Mouse (Mus musculus): ENCODE measurements around the gene Mcat.

DNA sequence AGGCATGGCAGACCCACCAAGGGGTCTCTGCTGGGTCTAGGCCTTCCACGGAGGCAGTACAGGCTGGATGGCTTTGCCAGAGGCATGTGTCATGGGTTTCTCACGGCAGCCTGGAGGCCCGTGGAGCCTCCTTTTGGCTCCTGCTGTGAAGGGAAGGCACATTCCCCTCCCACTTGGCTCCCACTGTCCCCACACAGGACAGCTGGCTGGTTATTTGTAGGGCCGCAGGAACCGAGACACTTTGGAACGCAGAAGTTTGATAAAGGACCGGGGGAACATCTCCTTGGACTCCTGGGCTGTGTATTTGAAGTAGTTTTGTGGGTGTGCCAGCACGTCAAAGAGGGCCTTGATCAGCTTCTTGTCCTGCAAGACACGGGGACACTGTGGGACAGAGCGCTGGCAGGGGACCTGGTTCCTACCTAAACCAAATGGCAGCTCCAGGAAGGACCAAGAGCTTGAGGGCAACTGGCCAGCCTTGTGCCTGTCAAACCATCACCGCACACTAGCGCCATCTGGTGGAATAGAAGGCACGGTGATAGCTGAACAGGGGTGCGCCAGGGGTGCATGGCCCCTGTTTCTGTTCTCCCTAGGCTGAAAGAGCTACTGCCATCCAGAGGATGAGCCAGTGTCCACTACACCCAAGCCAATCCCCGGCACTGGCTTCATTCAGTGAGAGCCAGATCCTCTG is 43.7 kb upstream of the Mcat start:
- peak; percentile 79 for TF ChIP-seq CTCF (conservative IDR thresholded peaks at IDR 0.05; ENCODE audit: low read length)
- TF ChIP-seq POU5F1 (IDR thresholded peaks at IDR 0.05; ENCODE audit: borderline replicate concordance, low read length): no peak
